Mouse (Mus musculus): ENCODE measurements around the gene Glud1.

Glud1 gene

GRCm38 (mm10) chr14:34378560-34379331 lies 68.2 kb downstream of the Glud1 start:
- CTCF ChIA-PET = no interaction called here

DNA sequence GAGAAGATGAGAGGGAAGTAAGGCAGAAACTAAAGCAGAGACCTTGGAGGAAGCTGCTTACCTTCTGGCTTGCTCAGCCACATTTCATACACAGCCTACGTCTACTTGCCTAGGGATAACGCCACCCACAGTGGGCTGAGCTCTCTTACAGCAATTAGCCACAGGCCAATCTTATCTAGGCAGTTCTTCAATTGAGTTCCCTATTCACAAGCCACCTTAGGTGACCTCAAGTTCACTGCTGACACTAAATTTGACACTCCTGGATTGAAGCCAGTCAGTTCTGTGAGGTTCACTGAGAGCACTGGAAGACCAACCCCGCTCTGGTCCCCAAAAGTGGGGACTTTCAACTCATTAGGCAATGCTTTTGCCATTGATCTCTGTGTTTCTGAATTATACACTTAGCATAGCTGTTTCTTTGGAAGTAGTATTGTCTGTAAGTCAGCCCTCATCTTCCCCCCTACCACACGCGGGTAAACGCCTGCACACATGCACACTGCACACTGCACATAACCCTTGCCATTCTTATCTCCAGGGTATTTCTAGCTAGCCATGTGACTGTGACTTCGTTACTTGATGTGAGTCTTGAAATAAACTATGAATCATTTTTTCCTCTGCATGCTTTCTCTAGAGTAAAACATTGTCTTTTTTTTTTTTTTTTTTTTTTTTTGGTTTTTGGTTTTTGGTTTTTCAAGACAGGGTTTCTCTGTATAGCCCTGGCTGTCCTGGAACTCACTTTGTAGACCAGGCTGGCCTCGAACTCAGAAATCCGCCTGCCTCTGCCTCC lies 72.6 kb downstream of the Glud1 start:
- CTCF ChIA-PET = no interaction called here

GRCm38 (mm10) chr14:34393295-34393694 lies 82.8 kb downstream of the Glud1 start:
- CTCF ChIA-PET = no interaction called here

Measured in spleen, embryonic (tissue).